Mouse (Mus musculus) bone marrow macrophage, adult 2 months (primary cell): ENCODE results near the gene Sv2c.

Experiments used
- CTCF ChIP-seq: IDR thresholded peaks from 2 replicates; pipeline ENCODE4 v1.5.1; 2012; ENCODE audit warnings: low read depth, mild to moderate bottlenecking, low read length, moderate library complexity
- POLR2A ChIP-seq: IDR thresholded peaks from 2 replicates; pipeline ENCODE4 v1.6.1; 2012; ENCODE audit warnings: mild to moderate bottlenecking, low read depth, low read length, borderline replicate concordance

- TF ChIP-seq CTCF (no peak), POLR2A (no peak)
These were observed 123.4 kb downstream of the Sv2c start for GRCm38 (mm10) chr13:96008975-96009374.
